Mouse (Mus musculus) kidney, adult 9 months (tissue): ENCODE data around the gene Cubn.

Source experiments
- DNase-seq: peaks from one replicate; pipeline ENCODE4 v3.0.0; 2022

Gene Cubn

DNA sequence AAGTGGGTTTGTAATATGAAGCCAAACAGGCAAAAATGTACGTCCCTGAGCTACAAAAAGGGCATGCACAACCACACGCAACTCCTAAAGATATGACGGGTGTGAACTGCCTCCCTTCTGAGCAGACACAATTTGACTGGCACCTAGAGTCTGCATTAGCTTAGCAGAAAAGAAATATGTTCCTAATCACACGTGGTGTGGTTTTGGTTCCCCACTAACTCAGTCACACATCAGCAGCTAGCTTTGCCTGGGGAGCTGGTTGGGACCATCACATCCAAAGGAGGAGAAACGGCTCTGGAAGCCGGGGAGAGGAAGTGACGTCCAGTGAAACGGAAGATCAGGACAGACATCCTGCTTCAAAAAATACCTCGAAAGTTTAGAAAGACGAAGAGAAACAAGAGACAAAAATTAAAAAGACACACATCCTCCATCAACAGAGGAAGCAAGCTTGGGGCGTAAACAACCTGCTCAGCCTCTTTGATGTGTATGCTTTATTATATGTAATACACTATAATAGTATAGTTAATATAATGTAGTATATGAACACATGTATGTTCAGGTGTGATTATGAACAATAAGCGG is 258.3 kb downstream of the Cubn start:
- no peak for DNase-seq

DNA sequence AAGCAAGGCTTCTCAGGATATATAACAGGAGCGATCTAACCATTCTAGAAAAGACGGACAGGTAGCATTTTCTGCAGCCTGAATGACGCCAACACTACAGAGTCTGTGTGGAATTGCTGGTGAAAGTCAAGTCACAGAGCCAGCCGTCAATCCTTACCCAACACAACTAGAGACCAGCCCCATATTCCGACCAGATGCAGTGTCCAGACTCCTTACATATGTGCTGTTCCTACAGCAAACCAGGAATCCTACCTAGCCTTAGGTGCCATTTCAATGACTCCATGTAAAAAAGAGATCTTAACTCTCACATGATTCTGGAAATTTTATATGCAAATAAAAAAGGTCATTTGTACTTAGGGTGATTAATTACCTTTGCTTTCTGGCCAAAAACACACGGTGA is 259.3 kb downstream of the Cubn start:
- no peak for DNase-seq

DNA sequence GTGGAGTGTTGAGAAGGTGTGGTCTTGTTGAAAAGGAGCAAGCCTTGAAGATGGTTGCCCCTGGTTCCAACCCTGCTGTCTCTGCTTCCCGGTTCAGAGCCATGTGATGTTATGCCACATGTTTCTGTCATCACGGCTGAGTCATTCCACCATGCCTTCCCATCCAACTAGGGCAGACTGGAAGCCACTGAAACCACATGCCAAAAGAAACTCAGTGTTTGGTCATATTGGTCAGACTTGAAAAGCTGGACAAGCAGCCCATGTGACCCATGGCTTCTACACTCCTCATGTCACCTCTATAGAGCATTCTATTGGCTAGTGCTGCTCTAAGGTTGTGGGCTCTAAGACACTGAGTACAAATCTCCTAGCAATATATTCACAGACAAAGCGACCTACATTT is 261.9 kb downstream of the Cubn start:
- DNase-seq, result no peak
